Mouse (Mus musculus) heart, adult 8-10 months (tissue): ENCODE measurements around the gene Rbfox1. TPM values are rescaled to one million over a fixed set of nuclear protein-coding genes. Genes with fewer than 3 reads are reported as not detected.

Source experiments
- DNase-seq: peaks from one replicate; pipeline ENCODE4 v3.0.0; 2022; ENCODE audit warnings: low spot score
- total RNA-seq, 4 experiments: library from RNA; stranded (reverse); gene quantifications; 2 replicates each; pipeline ENCODE4 v1.2.4; 2022

The Rbfox1 gene
- total RNA-seq, 4 experiments from 2014 or later = 56.3 to 71.2 (median 62.0) TPM

DNA sequence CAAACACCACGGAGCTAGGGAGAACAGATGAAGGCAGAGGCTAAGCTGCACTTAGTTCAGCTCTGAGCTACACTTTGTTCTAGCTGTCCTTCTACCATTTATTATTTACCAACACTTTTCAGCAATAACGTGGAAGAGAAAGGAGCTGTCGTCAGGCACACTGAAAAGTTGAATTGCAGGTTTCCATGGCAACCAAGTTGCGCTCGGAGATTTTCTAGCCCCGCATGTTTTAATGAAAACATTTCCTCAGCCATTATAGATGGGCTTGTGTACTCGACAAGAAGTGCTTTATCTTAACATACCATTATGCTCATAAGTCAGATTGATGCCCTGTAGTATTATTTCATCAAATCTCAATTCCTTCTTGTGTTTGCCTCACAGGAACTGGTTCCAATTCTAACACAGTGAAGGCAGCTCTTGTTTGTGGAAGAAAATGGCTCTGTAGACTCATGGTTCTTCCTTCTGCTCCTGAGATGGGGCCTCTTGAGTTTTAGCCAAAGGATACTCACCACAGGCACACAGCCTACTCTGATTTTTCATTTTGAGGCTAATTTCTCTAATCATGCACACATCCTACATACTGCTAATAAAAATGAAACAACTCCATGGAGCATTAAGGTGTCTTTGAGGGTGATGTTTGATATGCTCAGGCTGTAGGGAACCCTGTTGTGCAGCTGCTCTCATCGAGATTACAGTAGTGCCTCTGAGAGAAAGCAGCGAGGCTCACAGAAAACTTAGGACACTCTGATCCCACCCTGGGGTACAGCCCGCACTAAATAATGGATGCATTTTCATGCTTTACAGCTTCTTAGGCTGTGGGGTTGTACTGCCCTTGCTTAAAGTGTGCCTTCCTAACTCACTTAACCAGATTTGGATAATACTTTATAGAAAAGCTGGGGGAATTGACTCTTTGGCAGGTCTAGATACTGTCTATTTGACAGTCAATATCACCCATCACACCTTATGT is 107.2 kb downstream of the Rbfox1 start:
- no peak for DNase-seq

GRCm38 (mm10) chr16:5997136-5997535 is 112.0 kb downstream of the Rbfox1 start:
- DNase-seq = no peak

GRCm38 (mm10) chr16:5997651-5998050 is 112.5 kb downstream of the Rbfox1 start:
- DNase-seq = no peak

- no peak for DNase-seq
Observed at GRCm38 (mm10) chr16:6000016-6000415, 114.9 kb downstream of the Rbfox1 start.

DNA sequence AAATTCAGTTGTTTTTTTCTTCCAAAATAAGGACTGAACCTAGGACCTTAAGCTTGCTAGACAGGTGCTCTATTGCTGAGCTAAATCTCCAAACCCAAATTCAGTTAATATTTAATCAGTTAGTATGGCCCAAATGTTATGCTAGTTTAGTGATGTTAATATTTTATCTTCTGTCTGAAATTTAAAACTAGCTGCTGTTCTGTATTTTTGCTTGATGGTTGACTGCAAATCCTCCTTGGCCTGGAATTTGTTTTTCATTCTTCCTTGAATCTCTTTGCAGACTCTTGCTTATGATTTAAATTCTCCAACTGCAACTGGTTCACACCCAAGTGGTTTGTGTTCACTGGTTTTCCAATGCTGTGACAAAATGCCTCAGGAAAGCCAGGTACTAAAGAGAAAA is 121.8 kb downstream of the Rbfox1 start:
- DNase-seq = no peak

DNA sequence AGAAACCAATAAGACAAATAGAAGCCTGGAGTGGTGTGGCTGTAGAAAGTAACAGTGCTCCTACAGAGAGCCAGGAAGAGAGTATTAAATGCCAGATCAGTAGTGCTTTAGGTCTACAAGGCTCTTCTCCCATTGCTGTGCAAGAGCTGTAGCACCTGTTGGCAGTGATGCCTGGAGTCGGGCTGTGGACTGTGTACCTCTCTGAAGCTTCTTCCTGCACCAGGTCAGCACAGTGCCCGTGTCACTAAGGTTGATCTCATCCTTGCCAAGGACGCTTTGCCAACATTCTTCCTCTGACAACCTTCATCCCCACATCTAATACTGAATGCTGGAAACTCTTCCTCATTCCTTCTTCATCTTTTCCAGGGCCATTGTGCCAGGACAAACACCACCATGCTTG is 127.7 kb downstream of the Rbfox1 start:
- DNase-seq = no peak

- DNase-seq = peak; percentile 42
Observed at GRCm38 (mm10) chr16:6018639-6019038, 133.5 kb downstream of the Rbfox1 start.

GRCm38 (mm10) chr16:6019361-6019760 is 134.2 kb downstream of the Rbfox1 start:
- no peak for DNase-seq

GRCm38 (mm10) chr16:6031280-6031679 is 146.1 kb downstream of the Rbfox1 start:
- DNase-seq = no peak

GRCm38 (mm10) chr16:6032563-6032962 is 147.4 kb downstream of the Rbfox1 start:
- no peak for DNase-seq

- DNase-seq = no peak
Observed at GRCm38 (mm10) chr16:6034876-6035275, 149.7 kb downstream of the Rbfox1 start.

GRCm38 (mm10) chr16:6037009-6037408 is 151.9 kb downstream of the Rbfox1 start:
- no peak for DNase-seq

DNA sequence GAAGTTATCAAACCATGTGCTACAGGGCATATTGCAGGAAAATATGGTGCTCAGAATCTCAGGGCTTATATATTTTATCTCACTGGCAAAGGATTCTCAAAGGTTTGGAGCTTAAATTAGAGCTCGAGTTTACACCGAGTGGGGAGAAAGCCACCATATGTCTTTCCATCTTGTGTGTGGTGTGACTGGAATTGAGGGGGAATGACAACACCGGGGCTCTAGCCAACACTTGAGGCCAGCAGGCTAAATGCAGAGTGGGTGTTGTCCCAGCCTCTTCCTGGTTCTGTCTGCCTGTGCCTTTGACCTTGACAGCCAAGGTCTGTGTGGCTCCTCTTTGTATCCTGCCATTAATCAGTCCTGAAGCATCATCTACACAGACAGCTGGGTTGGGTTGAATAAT is 157.6 kb downstream of the Rbfox1 start:
- DNase-seq = no peak

GRCm38 (mm10) chr16:6048601-6049000 is 163.4 kb downstream of the Rbfox1 start:
- DNase-seq = no peak

GRCm38 (mm10) chr16:6062495-6062894 is 177.3 kb downstream of the Rbfox1 start:
- DNase-seq = no peak

DNA sequence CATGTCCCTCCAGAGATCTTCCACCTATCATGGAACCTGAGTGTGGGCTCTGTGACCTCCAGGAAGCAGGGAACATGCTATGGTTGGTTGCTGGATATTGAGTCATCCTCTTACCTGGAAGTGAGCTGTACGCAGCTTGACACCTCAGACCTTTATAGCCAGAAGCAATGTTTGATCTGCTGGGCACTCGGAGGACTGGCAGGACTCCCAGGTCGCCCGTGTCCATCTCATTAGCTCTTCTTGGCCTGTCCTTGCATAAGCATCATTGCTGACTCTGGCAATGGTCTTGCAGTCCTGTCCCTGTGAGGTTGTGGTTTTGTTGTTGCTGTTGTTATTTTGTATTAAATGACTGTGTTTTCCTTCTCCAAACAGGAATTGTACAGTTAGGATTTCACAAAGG is 180.3 kb downstream of the Rbfox1 start:
- no peak for DNase-seq

DNA sequence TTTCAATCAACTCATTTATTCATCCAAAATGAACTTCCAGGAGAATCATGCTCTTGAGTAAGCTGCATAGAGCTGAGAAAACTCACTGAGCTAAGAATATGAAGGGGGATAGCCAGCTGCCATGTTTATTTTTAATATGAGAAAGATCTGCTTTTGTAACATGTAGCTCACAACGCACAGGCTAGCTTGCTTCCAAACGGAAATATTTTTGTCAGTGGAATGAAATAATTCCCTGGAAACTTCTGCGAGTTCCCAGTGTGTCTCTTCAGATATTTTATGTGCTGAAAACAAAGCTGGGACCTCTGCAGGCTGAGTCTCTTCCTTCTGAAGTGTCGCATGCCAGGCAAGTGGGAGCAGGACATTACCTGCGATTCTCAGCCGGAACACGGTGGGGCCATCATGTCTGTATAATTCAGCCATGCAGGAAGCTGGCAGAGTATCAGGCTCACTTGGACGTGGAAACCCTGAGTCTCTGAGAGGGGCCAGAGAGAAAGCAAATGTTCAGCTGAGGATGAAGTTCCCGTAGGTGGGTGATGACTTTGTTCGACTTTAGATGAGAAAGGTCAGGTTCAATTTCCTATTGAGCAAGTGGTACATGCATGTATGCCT is 190.4 kb downstream of the Rbfox1 start:
- no peak for DNase-seq

GRCm38 (mm10) chr16:6079017-6079416 is 193.9 kb downstream of the Rbfox1 start:
- DNase-seq = no peak

- no peak for DNase-seq
Observed at GRCm38 (mm10) chr16:6084701-6085365, 199.7 kb downstream of the Rbfox1 start.

- DNase-seq = peak; percentile 4
Observed at GRCm38 (mm10) chr16:6086200-6086599, 201.0 kb downstream of the Rbfox1 start.

GRCm38 (mm10) chr16:6091326-6092123 is 206.4 kb downstream of the Rbfox1 start:
- no peak for DNase-seq
